Mouse (Mus musculus) left cerebral cortex, postnatal 14 days (tissue): ENCODE data around the gene Psma7. TPM values are rescaled to one million over a fixed set of nuclear protein-coding genes. Genes with fewer than 3 reads are reported as not detected.

Experiments
- DNase-seq, 2 experiments: peaks; one replicate each; pipeline ENCODE4 v3.0.0; 2021 to 2022; ENCODE audit warnings: low spot score in 2 of 2, mixed read lengths in 1 of 2
- intact Hi-C: fragments of 180-260 bp; cut with DNase I; formaldehyde crosslinking; loops from one replicate; pipeline ENCODE4 v1.15.1; 2025
- total RNA-seq, 2 experiments: library from RNA; stranded (reverse); gene quantifications; 2 replicates each; pipeline ENCODE4 v1.2.3; 2021

Gene Psma7
- total RNA-seq, 2 experiments from 2014 or later: 190 to 195 TPM

GRCm38 (mm10) chr2:180017632-180018031, 24.6 kb downstream of the Psma7 start:
- intact Hi-C loops: no loop called here
- no peak for DNase-seq

GRCm38 (mm10) chr2:180013686-180014085, 28.5 kb downstream of the Psma7 start:
- DNase-seq: no peak
- intact Hi-C loops: no loop called here

- no peak for DNase-seq
- intact Hi-C loops: no loop called here
These were observed 30.9 kb downstream of the Psma7 start for GRCm38 (mm10) chr2:180011370-180011769.

- intact Hi-C loops: no loop called here
These were observed 31.5 kb downstream of the Psma7 start for GRCm38 (mm10) chr2:180010686-180011085.

GRCm38 (mm10) chr2:180006352-180007017, 35.7 kb downstream of the Psma7 start:
- intact Hi-C loops: no loop called here
- DNase-seq: no peak

More at GRCm38 (mm10) chr2:180010686-180011085, 31.5 kb downstream of the Psma7 start:
- DNase-seq: no peak

- DNase-seq: no peak
- intact Hi-C loops: no loop called here
These were observed 36.4 kb downstream of the Psma7 start for GRCm38 (mm10) chr2:180005656-180006351.

GRCm38 (mm10) chr2:180001635-180002034, 40.6 kb downstream of the Psma7 start:
- no peak for DNase-seq
- intact Hi-C loops: no loop called here

GRCm38 (mm10) chr2:179998431-179998830, 43.8 kb downstream of the Psma7 start:
- intact Hi-C loops: no loop called here
- no peak for DNase-seq

GRCm38 (mm10) chr2:179993071-179993470, 49.2 kb downstream of the Psma7 start:
- intact Hi-C loops: no loop called here
- DNase-seq: no peak

GRCm38 (mm10) chr2:179989098-179989497, 53.1 kb downstream of the Psma7 start:
- intact Hi-C loops: no loop called here
- DNase-seq: no peak

- intact Hi-C loops: no loop called here
- no peak for DNase-seq
These were observed 55.7 kb downstream of the Psma7 start for GRCm38 (mm10) chr2:179986437-179987022.

Other genes starting within 250 kb of the Psma7 start
- 10 to 100 TPM; 15.2 to 17.4 TPM for gene Taf4, start 65.8 kb downstream of the Psma7 start, total RNA-seq
- gene Lsm14b, start 17.4 kb downstream of the Psma7 start, total RNA-seq: 100 to 1,000 TPM; 129 to 133 TPM
- 10 to 100 TPM; 33.8 to 35.0 TPM for gene Ss18l1, start 76 bp upstream of the Psma7 start, total RNA-seq
- 10 to 100 TPM; 16.1 to 17.8 TPM for gene Mtg2, start 28.2 kb upstream of the Psma7 start, total RNA-seq
- 10 to 100 TPM; 65.4 to 73.5 TPM for gene Hrh3, start 62.1 kb upstream of the Psma7 start, total RNA-seq
- 10 to 100 TPM; 51.4 to 52.8 TPM for gene Osbpl2, start 76.9 kb upstream of the Psma7 start, total RNA-seq
- 100 to 1,000 TPM; 104 to 109 TPM for gene Adrm1, start 129.1 kb upstream of the Psma7 start, total RNA-seq
- gene Lama5, start 183.4 kb upstream of the Psma7 start, total RNA-seq: 1 to 10 TPM; 8.0 to 9.7 TPM
- gene Rps21, start 214.9 kb upstream of the Psma7 start, total RNA-seq: 100 to 1,000 TPM; 565 to 568 TPM
- 10 to 100 TPM; 30.4 to 34.6 TPM for gene Cables2, start 231.1 kb upstream of the Psma7 start, total RNA-seq
- not detected for gene Rbbp8nl, start 247.4 kb upstream of the Psma7 start, total RNA-seq